Mouse (Mus musculus) 416B (cell line): ENCODE data around the gene Fkbp1b.
A peak's percentile ranks its signal among the peaks of the same experiment; 100 is the strongest.
"Not testable (repeated sequence)": the region's sequence is repeated elsewhere in the genome, so short reads cannot be mapped to it uniquely, and the experiment has no call there.

ENCODE experiments used
- DNase-seq: peaks from one replicate; pipeline ENCODE4 v3.0.0; 2011; ENCODE audit warnings: low read depth

Fkbp1b gene

DNA sequence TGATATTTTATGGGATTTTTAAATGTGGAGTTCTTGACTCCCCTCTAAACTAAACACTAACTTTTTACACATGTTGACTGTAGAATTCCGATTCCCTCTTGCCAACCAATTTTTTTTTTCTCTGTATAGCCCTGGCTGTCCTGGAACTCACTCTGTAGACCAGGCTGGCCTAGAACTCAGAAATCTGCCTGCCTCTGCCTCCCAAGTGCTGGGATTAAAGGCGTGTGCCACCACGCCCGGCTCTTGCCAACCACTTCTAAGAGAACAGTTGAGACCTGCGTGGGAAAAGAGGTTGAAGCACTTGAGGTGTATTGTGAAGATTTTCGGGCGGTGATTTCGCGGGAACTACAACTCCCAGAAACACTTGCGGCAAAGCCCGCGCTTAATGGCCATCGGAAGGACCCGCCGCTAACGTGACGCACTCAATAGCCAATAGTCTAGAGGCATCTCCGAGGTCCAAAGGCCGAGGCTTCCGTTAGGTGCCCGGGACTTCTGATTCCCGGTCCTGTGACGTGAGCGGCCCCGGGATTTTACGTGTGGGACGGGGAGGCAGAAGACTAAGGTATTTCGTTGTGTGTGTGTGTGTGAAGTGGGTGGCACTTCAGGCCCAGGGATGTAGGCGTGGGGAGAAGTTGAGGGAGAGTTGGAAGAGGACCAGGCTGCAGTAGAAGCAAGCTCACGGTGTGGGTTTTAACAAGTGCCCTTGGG is 1.7 kb upstream of the Fkbp1b start, which contains the start of gene Wdcp:
Gene Wdcp (plus strand): TSS at position 414 of the 708 bp plus-strand sequence.
- peak; percentile 96 for DNase-seq

DNA sequence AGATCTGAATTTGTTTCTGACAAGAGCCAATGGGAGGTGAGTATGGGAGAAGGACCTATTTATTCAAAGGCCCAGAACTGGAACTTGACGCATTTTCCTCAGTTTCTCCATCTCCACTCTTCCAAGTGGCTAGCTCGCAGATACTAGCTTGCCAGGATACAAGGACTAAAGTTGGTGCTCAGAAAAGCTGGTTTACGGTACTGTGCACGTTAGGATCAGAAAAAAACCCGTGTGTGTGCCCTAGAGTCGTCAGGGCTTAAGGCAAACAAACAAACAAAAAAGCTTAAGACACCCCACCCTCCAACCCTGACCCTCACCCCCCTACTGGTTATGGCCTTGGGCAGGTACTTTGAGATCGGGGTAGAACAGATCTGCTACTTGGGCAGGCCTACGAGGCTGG is 1.1 kb upstream of the Fkbp1b start:
- DNase-seq: no peak

DNA sequence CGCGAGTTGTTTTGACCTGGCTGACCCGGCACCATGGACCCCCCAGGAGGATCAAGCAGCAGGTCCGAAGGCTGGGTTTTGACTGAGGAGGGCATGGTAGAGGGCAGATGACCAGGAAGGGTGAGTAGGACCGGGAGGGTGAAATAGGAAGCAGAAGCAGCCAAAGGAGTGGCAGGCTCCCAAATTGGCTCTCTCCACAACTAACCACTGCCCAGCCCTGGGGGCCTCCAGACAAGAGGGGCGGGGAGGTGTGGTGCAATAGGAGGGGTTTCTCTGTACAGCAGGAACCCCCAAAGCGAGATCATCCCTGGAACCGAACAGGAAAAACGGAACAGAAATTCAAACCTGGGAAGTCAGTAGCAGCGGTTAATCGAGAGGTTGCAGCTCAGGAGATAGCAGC is 650 bp downstream of the Fkbp1b start:
- DNase-seq: no peak

DNA sequence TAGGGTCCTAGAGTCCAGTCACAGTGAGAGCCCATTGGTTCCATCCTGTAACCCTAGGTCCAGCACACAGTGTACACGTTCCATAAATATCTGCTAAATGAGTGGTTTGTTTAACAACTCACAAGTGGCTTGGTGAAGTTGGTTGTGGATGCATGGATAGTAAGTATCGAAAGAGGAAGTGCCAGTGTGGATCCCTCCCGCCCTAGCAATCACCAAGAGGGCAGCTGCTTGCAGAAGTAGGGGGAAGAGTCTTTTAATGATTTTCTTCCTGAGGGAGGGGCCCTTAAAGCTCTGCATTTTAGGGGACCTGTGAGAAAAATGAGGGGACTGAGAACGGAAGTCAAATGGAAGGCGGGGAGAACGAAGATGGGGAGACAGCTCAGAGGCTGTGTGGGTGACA is 1.4 kb downstream of the Fkbp1b start:
- no peak for DNase-seq

DNA sequence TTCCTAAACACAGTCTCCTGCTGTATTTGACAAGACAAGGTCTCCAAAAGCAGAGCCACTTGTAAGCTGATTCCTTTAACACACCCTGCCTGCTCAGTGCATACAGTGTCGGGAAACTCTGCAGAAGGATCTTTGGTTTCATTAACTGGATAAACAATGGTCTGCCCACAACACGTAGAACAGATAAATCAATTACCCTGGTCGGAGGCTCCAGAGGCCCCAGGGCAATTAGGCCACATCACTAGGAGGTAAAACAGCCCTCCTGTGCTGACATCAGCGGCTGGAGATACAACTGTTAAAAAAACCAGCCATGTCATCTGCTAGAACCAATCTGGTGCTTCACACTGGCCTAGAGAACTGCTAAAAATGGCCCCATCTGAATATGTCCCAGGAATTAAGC is 4.4 kb downstream of the Fkbp1b start:
- DNase-seq: no peak

DNA sequence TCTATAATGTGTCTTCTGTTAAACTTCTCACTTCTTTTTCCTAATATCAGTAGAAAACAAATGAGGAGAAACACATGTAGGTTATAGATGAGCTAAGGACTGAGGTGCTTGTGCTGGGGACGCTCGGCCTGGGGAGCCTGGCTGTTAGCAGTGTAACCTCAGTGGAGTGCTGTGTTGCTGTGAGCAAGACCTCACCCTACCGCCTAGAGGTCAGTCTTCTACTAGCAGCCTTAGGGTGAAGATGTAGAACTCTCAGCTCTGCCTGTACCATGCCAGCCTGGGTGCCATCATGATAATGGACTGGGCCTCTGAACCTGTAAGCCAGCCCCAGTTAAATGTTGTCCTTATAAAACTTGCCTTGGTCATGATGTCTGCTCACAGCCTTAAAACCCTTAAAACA is 14.1 kb downstream of the Fkbp1b start:
- no peak for DNase-seq

DNA sequence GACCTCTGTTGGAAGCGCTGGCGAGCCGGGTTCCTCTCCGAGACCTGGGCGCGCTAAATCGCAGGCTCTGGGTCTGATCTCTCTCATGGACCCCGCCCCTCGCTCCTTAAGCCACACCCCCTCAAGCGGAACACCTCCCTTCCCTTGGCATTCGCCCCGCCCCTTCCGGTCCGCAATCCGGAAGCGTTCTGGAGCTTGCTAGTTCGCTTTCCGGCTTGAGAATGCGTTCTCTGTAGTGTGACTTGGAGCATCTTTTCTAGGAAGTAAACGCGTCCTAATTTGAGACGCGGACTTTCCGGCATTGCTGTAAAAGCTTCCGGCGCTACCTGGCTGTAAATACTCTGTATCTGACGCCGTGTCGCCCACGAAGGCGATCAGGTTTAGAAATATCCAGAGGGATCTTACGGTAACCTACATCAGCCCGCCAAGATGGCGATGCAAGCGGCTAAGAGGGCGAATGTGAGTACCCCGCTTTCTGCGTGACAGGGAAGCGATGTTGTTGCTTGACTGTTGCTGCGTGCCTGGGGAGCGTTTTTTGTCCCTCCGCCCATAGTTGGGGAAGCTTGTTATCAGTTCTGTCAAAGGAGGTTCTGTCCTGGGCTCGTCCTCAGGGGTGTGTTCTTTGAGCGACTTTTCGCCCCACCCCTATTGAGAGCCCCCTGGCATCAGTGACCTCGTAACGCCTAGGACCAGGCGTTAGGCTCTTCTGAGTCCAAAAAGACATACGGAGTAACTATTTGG is 23.9 kb downstream of the Fkbp1b start, which contains the start of gene Sf3b6:
Gene Sf3b6 (plus strand): TSS at position 184 of the 741 bp plus-strand sequence.
- peak; percentile 98 for DNase-seq

DNA sequence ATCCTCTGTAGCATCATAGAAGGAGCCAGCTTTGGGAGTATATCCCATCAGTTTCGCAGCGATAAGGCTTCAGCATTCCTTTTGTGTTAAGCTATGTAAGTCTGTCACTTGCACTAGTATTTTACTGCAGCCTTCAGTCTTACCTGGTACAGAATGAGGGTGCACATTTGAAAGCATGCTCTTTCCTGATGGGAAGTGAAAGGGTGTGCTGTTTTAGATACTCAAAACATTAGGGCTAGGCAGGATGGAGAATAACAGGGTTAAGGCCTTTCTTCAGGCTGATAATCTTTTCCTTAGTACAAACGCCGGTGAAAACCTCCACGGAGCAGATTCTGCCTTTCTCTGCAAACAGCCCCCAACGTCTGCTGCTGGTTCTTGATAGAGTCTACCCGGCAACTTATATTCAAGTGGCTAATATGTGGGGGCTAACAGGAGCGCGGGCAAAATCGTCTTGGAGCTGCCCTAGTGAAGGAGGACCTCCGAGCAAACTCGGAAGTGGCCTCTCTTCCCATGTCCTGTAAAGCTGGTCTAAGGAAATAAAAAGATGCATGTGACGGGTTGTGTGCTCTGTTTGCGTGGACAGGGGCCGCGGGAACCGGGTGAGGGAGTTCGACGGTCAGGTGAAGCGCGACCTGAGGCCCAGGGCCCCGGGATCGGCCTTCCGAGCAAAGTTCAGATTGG is 24.6 kb downstream of the Fkbp1b start:
- DNase-seq: no peak

DNA sequence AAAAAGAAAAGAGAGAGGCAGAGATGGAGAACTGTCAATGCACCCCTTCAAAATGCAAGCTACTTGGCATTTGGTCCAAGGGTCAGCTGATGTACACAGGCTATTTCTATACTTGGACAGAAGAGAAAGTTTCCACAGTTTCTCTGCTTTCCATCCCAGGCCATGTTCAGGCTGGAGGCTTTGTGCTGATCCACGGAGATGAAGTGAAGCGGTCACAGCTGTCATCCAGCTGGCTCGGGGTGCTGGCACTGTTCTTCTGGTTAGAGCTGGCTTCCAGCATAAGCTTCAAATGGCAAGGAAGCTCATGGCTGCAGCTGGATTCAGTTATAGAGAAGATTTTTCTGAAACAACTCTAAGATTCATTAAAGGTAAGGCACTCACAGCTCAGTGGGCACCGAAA is 27.8 kb downstream of the Fkbp1b start:
- DNase-seq: no peak

DNA sequence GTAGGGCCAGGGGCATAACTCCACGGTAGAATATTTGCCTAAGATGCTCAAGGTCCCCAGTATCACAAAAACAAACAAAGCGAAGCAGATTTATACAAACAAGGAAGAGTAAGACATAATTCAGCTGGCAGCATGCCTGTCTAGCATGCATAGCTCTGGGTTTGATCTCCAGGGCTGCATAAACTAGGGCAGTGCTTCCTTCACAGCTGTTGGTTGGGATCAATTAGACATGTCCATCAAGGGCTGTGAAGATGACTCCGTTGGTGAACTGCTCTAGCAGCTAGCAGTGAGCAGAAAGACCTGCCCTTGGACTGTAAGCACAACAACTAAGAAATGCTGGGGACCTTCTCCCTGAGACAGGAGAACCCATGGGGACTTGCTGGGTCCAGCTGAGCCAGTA is 29.7 kb downstream of the Fkbp1b start:
- no peak for DNase-seq

DNA sequence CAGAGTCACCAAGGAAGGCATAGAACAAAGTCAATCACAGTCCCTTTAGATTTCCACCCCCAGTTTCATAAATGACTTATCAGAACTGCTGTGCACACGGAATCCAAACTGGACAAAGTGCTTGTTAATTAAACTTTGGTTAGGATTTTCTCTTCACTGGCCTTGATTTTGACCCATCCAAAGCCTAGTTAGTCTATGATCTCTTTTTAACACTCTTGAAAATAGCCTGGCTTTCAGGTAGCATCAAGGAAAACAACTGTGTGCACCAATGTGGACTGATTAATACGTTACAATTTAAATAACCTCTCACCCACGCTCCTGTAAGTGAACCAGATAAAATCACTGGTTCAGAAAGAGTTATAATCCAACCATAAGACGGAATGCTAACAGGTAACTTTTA is 30.4 kb downstream of the Fkbp1b start:
- no peak for DNase-seq

DNA sequence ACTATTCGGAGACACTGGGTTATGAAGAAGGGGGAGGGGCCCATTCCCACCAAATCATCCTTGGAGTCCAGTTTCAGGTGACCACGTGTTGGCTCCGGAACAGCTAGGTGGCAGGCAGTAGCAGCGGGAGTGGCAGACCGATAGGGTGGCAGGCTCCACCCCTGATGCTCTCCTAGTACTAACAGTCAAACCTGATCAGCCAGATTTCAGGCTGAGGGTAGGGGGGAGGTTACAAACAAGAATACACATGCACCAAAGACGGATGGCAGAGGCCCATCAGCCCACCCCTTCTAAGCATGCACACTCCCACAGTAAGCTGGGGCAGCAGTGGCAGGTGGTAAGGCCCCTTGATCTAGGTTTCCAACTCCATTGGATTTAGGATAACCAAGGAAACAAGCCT is 43.9 kb downstream of the Fkbp1b start:
- DNase-seq: not testable (repeated sequence)

DNA sequence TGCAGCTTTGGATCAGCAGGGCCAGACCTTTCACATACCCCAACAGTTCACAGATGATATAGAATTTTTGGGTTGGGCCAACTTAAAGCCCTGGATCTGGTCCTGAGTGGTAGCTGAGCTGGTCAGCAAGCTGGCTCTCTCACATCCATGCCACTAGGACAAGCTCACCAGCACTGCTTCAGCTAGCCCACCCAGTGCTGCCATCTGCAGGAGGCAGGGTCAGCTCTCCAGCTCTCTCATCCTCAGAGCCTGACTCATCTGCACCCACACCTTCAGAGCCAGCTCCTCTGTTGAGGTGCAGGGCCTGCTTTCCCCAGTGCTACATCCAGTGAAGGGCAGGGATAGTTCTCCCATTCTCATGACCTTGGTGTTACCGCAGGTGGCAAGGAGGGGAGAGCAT is 47.7 kb downstream of the Fkbp1b start:
- DNase-seq: peak; percentile 40

DNA sequence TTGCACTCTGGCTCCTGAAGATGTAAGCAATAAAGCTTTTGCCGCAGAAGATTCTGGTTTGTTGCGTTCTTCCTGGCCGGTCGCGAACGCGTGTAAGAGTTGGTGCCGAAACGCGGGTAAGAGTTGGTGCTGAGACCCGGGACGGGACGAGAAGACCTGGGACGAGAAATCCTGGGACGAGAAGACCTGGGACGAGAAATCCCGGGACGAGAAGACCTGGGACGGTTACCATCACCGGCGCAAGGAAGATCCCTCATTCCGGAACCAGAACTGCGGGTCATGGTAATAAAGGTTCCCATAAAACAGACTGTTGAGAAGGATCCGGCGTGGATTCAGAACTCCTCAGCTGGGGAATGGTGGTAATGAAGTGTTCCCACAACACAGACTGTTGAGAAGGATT is 53.3 kb downstream of the Fkbp1b start:
- not testable (repeated sequence) for DNase-seq

DNA sequence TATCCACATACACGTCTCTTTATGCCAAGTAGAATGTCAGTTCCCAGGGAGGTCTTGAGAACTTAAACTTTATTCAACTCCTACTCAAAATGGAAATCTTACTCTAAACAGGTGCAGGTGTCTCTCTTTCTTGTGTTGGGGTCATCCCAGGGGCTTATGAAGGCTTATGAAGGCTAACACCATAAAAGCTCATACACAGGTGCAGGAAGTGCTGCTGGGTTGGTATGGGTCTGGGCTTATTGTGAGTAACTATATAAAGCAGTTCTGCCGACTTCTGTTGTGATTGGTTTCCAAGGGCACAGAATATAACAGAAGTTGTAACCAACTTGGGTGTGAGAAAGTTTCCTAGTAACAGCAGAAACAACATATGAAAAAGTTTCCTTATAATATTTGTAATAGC is 56.9 kb downstream of the Fkbp1b start:
- DNase-seq: no peak

DNA sequence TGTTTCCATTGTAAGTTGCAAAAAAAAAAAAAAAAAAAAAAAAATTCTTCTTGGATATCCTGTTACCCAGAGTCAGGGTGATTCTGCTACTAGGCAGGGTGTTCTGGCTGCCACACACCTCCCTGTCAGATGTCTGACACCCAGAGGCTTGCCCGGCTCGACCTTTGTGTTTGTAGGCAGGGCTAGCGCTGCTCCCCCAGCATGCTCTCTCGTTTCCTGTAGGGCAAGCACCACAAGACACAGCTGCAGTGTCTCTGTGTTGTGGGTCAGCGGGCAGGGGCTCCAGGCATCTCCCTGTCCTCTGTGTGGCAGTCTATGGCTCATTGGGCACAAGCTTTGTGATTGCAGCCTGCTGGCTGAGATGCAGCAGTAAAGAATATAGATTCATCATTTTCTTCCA is 57.8 kb downstream of the Fkbp1b start:
- DNase-seq: no peak
